Mouse (Mus musculus) erythroblast, embryonic 14.5 days (primary cell): Measurements from ENCODE around the gene Rps10. TPM values are rescaled to one million over a fixed set of nuclear protein-coding genes. Genes with fewer than 3 reads are reported as not detected.
A peak's percentile ranks its signal among the peaks of the same experiment; 100 is the strongest.

Experiments
- H3K27me3 ChIP-seq: 2 replicates; pipeline ENCODE4 v1.6.1; 2012; ENCODE audit warnings: inconsistent platforms; ENCODE audit not compliant: control insufficient read depth
- H3K36me3 ChIP-seq: 2 replicates; pipeline ENCODE4 v1.6.1; 2012; ENCODE audit warnings: mild to moderate bottlenecking, inconsistent platforms; ENCODE audit not compliant: control insufficient read depth
- H3K4me1 ChIP-seq: 2 replicates; pipeline ENCODE4 v1.6.1; 2012; ENCODE audit warnings: inconsistent platforms; ENCODE audit not compliant: control insufficient read depth
- H3K4me3 ChIP-seq: replicated peaks from 2 replicates; pipeline ENCODE3; 2012; ENCODE audit warnings: moderate library complexity, mild to moderate bottlenecking, inconsistent platforms
- H3K9me3 ChIP-seq: 2 replicates; pipeline ENCODE4 v1.6.1; 2012; ENCODE audit warnings: low read length, inconsistent platforms, mixed read lengths; ENCODE audit not compliant: control insufficient read depth
- GATA1 ChIP-seq: IDR thresholded peaks from 2 replicates; pipeline ENCODE4 v1.6.1; 2012; ENCODE audit warnings: low read length, inconsistent platforms, mixed read lengths
- TAL1 ChIP-seq: IDR thresholded peaks from 3 replicates; pipeline ENCODE4 v1.6.1; 2012; ENCODE audit warnings: low read length, inconsistent platforms, mixed read lengths
- polyA plus RNA-seq: library from polyadenylated mRNA; stranded (reverse); fragments of >175 nt; gene quantifications from 2 replicates; pipeline ENCODE4 v1.2.3, GENCODE M21; 2012

The Rps10 gene
- polyA plus RNA-seq, 1 experiment: 292 TPM

DNA sequence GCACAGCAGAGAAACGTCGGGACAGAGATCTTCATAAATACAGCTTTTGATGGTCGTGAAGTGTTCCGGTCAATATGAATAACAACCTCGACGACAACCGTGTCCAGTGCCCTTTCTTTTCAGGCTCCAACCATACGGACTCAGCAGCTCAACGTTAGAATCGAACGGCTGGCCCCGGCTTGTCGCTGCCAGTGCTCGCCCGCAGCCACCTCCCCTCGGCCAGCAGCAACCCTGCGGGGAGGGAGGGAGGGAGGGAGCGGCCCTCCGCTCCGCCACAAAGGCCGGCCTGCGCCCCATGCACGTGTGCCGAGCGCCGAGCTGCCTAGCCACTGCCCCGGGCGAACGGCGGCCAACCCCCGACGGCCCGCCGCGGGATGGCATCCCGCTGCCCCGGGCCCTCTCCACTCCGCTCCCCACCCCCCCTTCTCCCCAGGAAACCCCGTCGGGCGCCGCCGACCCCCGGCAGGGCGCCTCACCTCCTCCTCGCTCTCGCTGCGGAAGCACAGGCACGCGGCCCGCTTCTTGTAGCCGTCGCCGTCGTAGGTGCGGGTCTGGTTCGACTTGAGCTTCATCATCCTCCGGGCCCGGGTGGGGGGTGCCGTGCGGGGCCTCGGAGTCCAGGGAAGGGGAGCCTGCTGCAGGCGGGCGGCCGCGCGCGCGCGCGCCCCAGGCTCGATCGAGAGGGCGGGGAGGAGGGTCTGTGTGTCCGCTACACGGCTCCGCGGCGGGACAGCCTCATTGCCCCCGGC is 13.7 kb downstream of the Rps10 start:
- Histone ChIP-seq H3K9me3 (peaks cover 3% of the 10 kb centered on the region; the same call in 1 of the 2 replicates), H3K27me3 (no peaks in the 10 kb centered on the region), H3K4me1 (peaks cover 61% of the 10 kb centered on the region), H3K36me3 (peaks cover 11% of the 10 kb centered on the region), H3K4me3 (peak overlapping the region; percentile 94)
- no peak for TF ChIP-seq GATA1
- no peak for TF ChIP-seq TAL1

DNA sequence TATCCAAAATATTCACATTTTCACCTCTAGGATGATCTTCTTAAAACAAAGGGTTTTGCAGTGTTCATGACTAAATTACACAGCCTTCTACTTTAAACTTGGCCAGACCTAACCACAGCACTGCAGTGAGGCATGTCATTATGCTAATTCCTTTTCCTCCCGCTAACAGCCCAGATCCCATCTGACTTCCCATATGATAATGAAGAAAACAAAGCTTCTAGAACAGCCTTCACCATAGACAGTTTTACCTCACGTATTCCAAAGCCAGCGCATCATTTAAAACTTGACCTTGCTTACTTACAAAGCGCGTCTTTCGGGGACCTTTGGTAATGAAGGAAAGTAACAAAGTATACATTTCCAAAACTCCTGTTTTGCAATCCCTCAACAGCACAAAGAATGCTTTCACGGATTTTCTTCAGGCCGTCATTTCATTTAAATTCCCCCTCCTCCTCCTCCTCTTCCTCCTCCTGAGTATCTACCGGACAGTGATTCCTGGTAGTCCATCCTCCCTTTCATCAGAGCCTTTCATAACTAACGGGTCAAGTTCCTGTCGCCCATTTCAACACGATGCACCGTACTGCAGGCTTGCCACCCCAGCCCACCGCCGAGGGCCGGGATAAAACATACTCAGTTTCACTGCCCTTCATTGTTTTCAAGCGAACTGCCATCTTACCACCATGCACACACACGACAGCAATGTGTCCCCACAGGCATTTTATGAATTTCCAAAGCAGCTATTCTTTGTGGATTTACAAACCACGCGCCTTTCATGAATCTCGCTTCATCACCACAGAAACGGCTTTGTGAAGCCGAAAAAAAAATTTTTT is 14.6 kb downstream of the Rps10 start:
- no peaks in the 10 kb centered on the region for H3K27me3 ChIP-seq
- no peak for TF ChIP-seq GATA1
- no peak for TF ChIP-seq TAL1
- peak overlapping the region; percentile 94 for H3K4me3 ChIP-seq
- peaks cover 5% of the 10 kb centered on the region; the same call in 1 of the 2 replicates for H3K9me3 ChIP-seq
- peaks cover 58% of the 10 kb centered on the region for H3K4me1 ChIP-seq
- H3K36me3 ChIP-seq: peaks cover 16% of the 10 kb centered on the region

DNA sequence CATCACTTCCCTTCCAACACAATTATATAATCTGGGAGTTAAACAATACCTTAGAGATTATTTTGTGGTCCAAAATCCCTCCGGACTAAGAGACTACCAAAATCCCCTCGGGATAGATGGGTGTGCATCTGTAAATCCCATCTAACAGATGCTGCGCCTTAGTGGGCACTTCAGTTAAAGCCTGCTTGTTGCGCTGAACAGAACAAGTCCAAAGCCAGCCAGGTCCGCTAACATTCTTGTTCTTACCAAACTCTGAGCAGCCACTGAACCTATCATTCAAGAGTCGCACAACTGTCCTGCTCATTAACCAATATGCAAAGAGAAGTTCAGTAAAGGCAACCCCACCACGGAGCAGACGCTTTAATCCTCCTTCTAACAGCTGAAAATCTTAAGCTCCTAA is 15.3 kb downstream of the Rps10 start:
- Histone ChIP-seq H3K4me1 (peaks cover 53% of the 10 kb centered on the region), H3K36me3 (peaks cover 19% of the 10 kb centered on the region), H3K4me3 (peak overlapping the region; percentile 94), H3K27me3 (no peaks in the 10 kb centered on the region), H3K9me3 (peaks cover 5% of the 10 kb centered on the region; the same call in 1 of the 2 replicates)
- no peak for TF ChIP-seq TAL1

DNA sequence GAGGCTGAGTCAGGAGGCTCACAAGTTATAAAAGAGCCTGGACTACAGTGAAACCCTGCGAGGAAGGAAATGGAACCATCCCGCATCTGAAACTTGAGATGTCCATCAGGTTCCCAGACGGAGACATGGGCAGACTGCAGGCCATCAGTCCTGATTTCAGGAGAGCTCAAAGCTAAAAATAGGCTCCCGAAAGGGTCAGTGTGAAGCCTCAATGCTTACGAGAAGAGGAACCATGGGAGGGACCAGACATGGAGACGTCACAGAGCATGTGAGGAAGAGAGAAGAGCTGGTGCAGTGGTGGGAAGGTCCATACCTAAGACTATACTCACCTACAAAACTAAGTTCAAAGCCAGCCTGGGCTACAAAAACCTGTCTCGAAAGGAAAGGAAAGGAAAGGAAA is 21.1 kb downstream of the Rps10 start:
- H3K4me3 ChIP-seq: no peak overlapping the region
- H3K9me3 ChIP-seq: peaks cover 5% of the 10 kb centered on the region; the same call in 1 of the 2 replicates
- no peaks in the 10 kb centered on the region for H3K27me3 ChIP-seq
- peaks cover 34% of the 10 kb centered on the region for H3K4me1 ChIP-seq
- H3K36me3 ChIP-seq: peaks cover 35% of the 10 kb centered on the region
- no peak for TF ChIP-seq GATA1
- TF ChIP-seq TAL1: no peak

DNA sequence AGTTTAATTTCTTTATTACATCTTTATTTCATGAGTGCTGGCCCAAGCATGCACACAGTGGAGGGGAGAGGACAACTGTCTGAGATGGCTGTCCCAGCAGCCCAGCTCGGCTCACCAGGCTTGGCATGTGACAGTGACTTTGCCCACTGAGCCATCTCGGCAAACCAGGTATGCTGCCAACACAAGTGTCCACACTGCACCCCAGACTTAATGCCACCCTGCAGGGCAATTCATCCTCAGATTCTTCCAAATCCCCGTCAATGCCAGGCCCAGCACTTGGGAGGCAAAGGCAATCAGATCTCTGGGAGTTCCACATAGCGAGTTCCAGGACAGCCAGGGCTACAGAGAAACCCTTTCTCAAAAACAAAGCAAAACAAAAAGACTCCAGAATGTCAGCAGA is 23.5 kb downstream of the Rps10 start:
- peaks cover 30% of the 10 kb centered on the region for H3K4me1 ChIP-seq
- H3K36me3 ChIP-seq: peaks cover 35% of the 10 kb centered on the region
- H3K9me3 ChIP-seq: peaks cover 5% of the 10 kb centered on the region; the same call in 1 of the 2 replicates
- no peak for TF ChIP-seq GATA1
- no peak for TF ChIP-seq TAL1
- no peak overlapping the region for H3K4me3 ChIP-seq
- no peaks in the 10 kb centered on the region for H3K27me3 ChIP-seq

DNA sequence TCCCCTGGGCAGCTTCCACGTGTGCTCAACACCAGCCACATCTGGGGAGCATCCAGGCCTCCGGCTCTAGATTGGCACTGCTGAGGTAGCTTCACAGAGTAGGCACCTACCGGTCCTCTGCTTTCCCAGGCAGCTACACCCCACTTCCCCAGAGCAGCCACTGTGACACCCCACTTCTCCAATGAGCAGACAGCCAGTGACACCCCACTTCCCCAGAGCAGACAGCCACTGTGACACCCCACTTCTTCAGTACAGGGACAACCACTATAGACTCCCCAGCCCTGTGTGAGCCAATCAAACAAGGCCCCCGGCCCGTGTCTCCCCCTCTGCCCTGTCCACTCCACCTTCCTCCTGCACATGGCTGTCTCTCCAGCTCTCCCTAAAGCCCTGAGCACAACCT is 24.5 kb downstream of the Rps10 start:
- no peak overlapping the region for H3K4me3 ChIP-seq
- TF ChIP-seq GATA1 (no peak), TAL1 (no peak)
- H3K9me3 ChIP-seq: no peaks in the 10 kb centered on the region
- H3K36me3 ChIP-seq: peaks cover 28% of the 10 kb centered on the region
- H3K4me1 ChIP-seq: peaks cover 30% of the 10 kb centered on the region
- H3K27me3 ChIP-seq: no peaks in the 10 kb centered on the region

DNA sequence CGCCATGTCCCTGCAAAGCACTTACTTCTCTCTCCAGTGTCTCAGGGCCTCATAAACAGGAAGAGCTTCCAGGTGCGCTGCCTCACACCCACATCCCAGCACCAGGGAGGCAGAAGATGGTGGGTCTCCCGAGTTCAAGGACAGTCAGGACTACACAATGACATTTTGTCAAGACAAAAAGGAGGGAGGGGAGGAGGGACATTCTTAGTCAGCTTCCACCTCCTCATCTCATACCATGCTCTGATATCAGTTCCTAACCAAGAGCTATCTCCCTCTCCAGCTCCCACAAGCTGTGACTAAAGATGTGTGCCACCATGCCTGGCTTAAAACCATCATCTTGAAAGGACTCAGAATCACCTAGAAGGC is 25.0 kb downstream of the Rps10 start:
- Histone ChIP-seq H3K27me3 (no peaks in the 10 kb centered on the region), H3K4me3 (no peak overlapping the region), H3K36me3 (peaks cover 24% of the 10 kb centered on the region), H3K4me1 (peaks cover 30% of the 10 kb centered on the region), H3K9me3 (no peaks in the 10 kb centered on the region)
- no peak for TF ChIP-seq GATA1
- no peak for TF ChIP-seq TAL1

DNA sequence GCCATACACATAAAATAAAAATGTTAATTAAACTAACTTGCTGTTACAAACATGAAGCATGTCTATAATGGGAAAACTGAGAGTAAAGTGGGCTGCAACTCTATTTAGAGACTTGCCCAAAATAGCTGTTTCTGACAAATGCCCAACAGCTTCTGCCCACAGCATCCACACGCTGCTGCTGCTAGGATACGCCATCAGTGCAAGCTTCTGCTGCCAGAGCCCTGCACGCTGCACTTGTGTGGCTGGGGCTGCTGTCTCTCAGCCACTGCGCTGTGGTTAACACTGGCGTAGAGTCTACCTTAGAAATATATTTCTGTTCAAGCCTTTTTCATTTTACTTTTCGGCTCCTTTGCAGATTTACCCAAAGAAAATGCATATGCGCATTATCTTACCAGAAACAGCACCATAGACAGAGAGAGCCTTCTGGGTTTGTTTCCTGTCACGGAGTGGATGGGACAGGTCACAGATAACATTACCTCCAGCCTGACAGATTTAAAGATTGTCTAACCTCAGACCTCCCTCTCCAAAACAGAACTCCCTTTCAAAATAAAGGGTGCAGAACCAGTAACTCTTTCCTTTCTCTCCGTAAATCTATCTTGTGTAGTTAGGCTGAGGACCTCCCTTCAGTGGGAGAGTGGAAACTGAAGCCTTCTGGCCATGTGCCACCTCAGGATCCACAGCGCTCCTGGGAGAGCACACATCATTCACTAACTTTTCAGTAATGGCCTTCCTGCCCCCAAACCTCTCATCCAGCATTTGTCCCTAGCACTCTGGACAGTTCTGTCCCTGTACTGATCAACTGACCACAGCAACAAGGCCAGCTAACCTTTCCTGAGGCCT is 25.6 kb downstream of the Rps10 start:
- TF ChIP-seq TAL1: no peak
- TF ChIP-seq GATA1: no peak
- Histone ChIP-seq H3K36me3 (peaks cover 26% of the 10 kb centered on the region), H3K9me3 (no peaks in the 10 kb centered on the region), H3K4me3 (no peak overlapping the region), H3K27me3 (no peaks in the 10 kb centered on the region), H3K4me1 (peaks cover 32% of the 10 kb centered on the region)
